Mouse (Mus musculus) WW6 (cell line): ENCODE measurements around the gene Tmem201.
A peak's percentile ranks its signal among the peaks of the same experiment; 100 is the strongest.
"Not testable (repeated sequence)": the region's sequence is repeated elsewhere in the genome, so short reads cannot be mapped to it uniquely, and the experiment has no call there.

Source experiments
- DNase-seq: peaks from one replicate; pipeline ENCODE4 v3.0.0-alpha.2; 2013; ENCODE audit warnings: low read depth, low spot score

The Tmem201 gene

GRCm38 (mm10) chr4:149737383-149738324 is at the start of gene Tmem201:
Gene Tmem201 (minus strand): TSS chr4:149738044.
- DNase-seq, result peak; percentile 88

DNA sequence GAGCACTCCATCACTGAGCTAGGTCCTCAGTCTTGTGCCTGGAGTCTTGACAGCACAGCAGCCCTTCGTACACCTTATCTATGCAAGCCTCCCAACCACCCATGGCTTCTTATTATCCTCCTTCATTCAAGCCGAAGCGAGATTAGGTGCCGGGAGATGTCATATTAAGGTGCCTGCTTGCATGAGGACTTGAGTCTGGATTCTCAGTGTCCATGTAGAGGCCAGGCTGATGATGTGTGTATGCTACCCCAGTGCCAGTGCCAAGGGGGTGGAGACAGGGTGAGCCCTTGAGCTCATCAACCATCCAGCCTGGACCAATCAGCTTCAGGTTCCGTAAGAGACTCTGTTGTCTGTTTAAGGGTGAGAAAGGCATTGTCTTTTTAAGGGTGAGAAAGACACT is 47.1 kb upstream of the Tmem201 start:
- no peak for DNase-seq

DNA sequence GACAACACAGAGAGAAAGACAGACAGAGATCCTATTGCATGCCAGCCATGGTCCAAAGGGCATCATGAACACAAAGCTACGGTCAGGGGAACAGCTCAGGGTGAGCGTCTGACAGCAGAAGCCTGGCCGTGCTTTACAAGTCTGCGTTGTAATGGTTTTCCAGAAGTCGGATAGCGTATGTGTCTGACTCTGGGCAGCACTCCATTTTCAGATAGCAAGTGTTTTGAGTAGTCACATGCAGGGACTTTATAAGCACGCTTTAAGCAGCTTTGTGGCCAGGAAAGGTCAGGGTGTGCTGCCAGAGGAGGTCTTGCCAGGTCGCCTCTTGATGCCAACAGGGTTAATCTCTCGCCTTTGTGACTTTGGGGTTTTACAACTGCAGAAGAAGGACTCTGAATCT is 46.5 kb upstream of the Tmem201 start:
- DNase-seq, result no peak

- DNase-seq, result no peak
Measured at GRCm38 (mm10) chr4:149782975-149783374, 45.1 kb upstream of the Tmem201 start.

- DNase-seq, result no peak
Measured at GRCm38 (mm10) chr4:149780565-149781356, 42.9 kb upstream of the Tmem201 start.

DNA sequence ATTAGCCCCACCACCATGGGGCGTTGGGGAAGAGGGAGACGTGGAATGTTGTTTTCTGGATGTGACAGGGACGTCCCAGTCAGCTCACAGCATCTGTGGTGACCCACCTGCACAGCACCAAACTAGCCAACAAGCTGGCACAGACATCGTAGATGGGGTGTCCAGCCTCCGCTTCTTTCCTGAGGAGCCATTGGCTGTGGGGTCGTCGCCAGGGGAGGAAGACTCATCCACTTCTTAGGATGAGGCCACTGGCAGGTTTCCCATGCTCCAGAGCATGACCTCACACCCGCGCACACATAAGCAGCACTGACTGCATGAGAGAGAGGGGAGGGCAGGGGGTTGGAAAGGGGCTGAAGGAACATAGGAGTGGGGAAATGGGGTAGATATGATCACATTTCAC is 42.1 kb upstream of the Tmem201 start:
- DNase-seq, result no peak

- no peak for DNase-seq
Measured at GRCm38 (mm10) chr4:149777126-149777525, 39.3 kb upstream of the Tmem201 start.

DNA sequence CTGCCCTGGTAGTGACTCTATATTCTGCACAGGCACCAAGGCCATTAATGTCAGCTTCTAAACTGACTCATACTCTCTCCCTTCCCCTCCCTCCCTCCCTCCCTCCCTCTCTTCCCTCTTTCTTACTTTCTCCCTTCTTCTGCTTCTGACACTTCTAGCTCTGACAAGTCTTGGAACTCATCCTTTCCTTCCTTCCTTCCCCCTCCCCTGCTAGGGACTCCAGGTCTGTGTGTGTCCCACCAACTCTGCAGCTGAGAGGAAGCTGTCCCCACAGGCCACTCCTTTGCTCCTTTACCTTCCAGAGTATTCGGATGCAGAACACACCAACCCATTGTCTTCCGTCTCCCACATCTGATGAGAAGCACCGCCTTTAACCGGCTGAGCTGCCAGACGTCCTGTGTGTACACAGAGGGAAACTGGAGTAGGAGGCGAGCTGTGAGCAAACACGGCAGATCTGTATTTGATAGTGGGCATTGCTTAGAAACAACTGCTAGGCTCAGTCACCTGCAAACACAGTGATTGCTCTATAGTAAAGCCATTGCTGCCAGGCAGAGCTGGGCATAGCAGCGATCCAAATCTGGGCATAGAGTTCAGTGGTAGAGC is 38.0 kb upstream of the Tmem201 start:
- DNase-seq, result no peak

DNA sequence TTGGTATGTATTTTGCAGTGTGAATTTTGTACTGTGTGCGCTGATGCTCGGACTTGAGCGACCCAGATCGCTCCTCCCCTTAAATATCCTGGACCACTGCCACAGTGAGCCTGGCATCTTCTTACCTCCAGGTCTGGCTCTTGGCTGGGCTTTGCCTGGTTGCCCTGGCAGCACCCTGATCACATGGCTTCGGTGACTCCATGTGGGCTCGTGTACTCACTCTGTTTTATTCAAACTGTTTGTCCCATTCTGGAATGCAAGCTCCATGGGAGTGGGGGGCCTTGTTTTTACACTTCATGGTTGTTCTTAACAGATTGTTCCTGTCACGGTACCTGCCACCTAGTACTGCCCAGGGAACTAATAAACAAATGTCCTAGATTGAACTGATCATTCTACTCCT is 37.5 kb upstream of the Tmem201 start:
- DNase-seq, result no peak

GRCm38 (mm10) chr4:149774094-149774470 is 36.2 kb upstream of the Tmem201 start, which contains the start of gene Slc25a33:
Gene Slc25a33 (minus strand): TSS chr4:149774277.
- DNase-seq, result peak; percentile 75

DNA sequence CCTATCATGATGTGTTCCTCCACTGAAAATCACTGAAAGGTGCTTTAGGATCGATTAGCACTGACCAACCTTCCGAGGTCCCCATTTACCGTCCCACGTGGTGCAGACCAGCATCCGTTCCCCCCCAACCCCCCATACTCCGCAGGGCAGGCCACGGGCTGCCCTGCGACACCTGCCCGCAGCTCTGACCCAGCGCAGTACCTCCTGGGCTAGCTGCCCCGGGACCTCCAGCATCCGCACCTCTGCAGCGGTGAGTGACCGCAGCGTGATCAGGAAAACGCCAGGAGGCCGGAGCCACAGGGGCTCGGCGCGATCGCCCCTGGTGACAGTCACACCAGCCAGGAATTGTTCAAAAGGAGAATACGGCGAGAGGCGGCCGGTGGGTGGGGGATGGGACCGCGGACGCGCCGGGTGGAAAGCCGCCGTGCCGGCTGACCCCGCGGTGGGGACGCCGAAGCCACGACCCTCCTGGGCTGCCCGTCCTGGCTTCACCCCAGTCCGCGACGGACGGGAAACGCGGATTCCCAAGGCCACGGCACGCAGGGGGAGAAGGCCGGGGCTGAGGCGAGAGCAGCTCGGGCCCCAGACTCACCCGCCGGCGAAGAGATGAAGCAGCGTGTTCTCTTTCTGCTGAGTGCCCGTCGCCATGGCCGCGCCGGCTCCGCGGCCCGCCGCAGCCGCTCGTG is 35.7 kb upstream of the Tmem201 start:
- no peak for DNase-seq

DNA sequence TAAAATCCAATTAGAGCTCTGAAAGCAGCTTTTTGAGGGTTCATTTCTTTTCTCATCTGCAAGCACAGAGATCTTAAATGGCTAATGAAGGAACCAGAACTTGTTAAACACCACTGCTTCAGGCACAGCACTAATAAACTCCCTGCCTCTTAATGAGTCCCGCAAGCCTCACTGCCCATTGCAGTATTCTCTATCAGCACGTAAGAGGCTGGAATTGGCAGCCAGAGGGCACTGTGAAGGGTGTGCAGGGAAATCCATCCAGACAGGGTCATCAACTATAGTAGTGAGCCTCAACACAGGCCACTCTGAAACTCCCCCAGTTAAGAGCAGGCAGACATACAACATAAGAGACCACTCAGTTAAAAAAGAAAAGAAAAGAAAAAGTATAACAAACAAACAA is 34.5 kb upstream of the Tmem201 start:
- no peak for DNase-seq

DNA sequence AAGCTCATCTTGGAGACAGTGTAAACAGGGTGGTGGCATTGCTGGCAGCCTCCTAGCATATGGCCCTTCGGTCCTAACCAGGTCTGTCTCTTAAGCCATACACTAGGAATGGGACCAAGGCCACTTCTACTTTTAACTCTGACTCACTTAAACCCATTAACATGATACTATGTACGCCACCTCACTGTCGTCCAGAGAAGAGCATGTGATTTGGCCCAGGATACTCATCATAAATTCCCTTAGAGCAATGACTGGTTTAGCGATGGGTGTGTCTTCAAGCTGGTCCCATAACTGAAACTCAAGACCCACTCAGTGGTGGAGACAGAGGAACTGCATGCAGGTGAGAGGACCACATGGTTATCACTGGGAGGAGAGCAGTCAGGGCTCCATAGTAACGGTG is 27.4 kb upstream of the Tmem201 start:
- DNase-seq, result no peak

DNA sequence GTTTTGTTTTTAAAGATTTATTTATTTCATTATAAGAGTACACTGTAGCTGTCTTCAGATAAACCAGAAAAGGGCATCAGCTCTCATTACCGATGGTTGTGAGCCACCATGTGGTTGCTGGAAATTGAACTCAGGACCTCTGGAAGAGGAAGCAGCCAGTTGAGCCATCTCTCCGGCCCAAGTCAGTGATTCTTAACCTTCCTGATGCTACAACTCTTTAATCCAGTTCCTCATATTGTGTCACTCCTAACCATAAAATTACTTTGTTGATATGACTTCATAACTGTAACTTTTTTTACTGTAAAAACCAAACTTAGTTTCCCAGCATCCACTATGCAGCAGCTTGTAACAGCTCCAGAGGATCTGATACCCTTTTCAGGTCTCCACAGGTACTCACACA is 25.5 kb upstream of the Tmem201 start:
- no peak for DNase-seq

DNA sequence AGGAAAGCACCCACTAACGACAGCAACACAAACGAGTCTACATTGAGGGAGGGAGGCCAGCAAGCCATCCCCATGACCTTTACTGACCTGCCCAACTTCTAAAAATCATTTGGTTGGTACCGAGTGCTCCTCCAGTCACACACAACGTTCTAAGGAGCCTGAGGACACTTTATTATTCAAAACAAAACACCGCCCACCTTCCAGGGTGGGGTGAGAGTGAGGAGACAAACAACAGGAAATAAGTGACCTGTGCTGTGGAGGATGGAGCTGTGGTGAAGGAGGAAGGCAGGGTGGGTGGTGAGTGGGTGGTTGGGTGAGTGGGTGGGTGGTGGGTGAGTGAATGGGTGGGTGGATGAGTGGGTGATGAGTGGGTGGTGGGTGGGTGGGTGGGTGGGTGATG is 21.7 kb upstream of the Tmem201 start:
- no peak for DNase-seq

DNA sequence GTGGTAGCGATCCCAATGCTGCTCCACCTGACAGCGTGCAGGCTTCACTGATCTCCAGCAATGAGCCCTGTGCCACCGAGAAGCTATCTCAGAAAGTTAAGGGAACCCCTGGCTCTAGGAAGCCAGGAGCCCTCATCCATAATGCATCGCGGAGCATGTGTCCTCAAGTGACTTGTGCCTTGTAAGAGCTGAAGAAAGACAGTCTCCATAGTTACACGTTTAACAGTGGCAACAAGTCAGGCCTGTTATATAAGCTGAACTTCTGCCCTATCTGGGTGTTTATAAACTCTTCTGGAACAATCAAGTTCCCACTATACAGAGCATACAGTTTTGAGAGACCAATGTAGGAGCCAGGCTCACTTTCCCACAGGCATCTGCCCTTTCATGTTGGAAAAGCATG is 20.6 kb upstream of the Tmem201 start:
- no peak for DNase-seq

DNA sequence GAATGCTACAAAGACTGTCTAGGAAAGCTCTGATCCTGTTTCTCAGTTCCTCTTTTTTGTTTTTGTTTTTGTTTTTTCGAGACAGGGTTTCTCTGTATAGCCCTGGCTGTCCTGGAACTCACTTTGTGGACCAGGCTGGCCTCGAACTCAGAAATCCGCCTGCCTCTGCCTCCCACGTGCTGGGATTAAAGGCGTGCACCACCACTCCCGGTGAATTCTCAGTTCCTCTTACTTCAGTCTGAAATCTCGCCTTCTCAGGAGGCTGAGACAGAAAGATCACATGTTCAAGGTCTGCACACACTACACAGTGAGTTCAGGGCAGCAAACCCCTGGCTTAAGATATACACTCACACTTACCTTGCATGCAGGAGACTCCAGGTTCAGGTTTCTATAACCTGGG is 18.7 kb upstream of the Tmem201 start:
- not testable (repeated sequence) for DNase-seq

GRCm38 (mm10) chr4:149752836-149753235 is 15.0 kb upstream of the Tmem201 start:
- no peak for DNase-seq

GRCm38 (mm10) chr4:149752124-149752799 is 14.4 kb upstream of the Tmem201 start:
- DNase-seq, result no peak

GRCm38 (mm10) chr4:149750671-149751070 is 12.8 kb upstream of the Tmem201 start:
- no peak for DNase-seq

DNA sequence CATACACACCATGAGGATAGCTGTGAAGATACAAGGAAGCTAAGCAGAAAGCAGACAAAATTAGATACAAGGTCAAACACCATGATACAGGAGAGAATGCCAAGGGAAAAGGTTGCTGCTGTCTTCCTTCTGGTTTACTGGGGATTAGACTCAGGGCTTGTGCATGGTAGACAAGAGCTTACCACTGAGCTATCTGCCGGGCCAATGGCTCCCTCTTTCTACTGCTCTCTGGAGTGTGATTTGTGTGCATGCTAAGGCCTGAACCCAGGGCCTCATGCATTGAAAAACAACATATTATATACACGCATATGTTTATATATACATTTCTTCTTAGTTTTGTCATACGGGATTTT is 11.8 kb upstream of the Tmem201 start:
- DNase-seq, result not testable (repeated sequence)
